Mouse (Mus musculus) testis, postnatal 10 days (tissue): ENCODE results near the gene Pdzd11.

Experiments used
- DNase-seq: peaks from one replicate; pipeline ENCODE4 v3.0.0; 2021; ENCODE audit warnings: low spot score

Gene Pdzd11

GRCm38 (mm10) chrX:100625802-100626793, at the start of gene Pdzd11:
TSS of gene Pdzd11 (minus strand) at chrX:100626568.
- DNase-seq, result peak; percentile 85

- no peak for DNase-seq
Observed at GRCm38 (mm10) chrX:100664825-100665224, 38.5 kb upstream of the Pdzd11 start.

DNA sequence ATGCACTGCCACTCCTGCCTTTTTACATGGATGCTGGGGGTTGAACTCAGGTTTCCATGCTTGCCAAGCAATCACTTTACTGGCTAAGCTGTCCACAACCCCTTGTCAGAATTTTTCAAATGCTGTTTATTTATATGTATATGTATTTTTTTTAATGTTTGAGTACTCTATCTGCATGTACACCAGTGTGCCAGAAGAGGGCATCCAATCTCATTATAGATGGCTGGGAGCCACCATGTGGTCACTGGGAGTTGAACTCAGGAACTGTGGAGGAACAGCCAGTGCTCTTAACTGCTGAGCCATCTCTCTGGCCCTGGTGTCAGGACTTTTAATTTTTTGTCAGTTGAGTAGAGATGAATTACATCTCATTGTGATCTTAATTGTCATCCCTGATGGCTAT, 26.5 kb upstream of the Pdzd11 start:
- DNase-seq, result no peak

GRCm38 (mm10) chrX:100638477-100638876, 12.1 kb upstream of the Pdzd11 start:
- DNase-seq, result no peak

DNA sequence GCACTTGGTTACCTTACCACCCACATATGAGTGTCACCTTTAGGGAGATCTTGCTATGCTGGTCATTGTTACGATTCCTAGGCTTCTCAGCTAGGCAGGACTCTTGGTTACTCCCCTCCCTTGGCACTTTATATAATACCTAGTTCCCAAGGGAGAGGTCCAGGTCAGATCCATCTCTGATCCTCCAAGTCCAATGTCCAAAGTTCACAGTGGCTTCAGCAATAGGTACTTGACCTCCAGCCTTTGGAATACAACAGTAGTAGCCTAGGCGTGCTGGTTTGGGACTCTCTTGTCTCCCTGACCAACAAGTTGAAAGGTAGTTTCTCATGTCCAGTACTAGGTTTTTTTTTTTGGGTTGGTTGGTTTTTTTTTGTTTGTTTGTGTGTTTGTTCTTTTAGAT, 2.7 kb upstream of the Pdzd11 start:
- no peak for DNase-seq

DNA sequence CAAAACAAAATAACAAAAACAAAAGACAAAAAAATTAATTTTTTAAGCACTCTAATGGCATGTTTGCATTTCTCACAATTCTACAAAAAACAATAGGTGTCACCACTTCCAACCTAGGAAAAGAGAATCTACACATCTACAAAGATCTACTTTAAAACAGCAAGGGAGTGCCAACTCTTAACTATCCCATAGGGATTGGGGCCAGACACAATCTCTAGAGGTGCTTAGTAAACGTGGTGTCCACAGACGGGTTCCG, 894 bp downstream of the Pdzd11 start, which contains the start of gene Kif4:
TSS of gene Kif4 (plus strand) at position 192 of the 256 bp plus-strand sequence.
- no peak for DNase-seq

- no peak for DNase-seq
Observed at GRCm38 (mm10) chrX:100625146-100625545, 1.2 kb downstream of the Pdzd11 start.

- DNase-seq, result no peak
Observed at GRCm38 (mm10) chrX:100624242-100624641, 2.1 kb downstream of the Pdzd11 start.

DNA sequence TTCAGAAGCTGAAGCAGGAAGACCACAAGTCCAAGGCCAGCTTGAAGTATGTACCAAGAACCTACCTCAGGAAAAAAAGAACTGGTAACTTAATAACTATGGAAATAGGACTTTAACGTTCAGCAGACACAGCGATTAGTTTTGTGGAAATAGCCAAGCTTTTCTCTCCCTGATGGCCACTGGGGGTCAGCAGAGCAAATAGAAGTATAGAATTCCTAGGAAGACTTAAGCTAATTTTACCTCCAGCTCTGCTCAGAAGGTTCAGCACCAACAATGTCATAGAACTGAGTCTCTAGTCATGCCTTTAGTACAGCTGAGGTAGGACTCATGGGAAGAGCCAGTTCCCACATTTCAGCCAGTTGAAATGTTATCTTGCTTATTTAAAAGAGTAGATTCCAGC, 5.0 kb downstream of the Pdzd11 start:
- DNase-seq, result no peak

- DNase-seq, result no peak
Observed at GRCm38 (mm10) chrX:100618488-100618887, 7.9 kb downstream of the Pdzd11 start.

DNA sequence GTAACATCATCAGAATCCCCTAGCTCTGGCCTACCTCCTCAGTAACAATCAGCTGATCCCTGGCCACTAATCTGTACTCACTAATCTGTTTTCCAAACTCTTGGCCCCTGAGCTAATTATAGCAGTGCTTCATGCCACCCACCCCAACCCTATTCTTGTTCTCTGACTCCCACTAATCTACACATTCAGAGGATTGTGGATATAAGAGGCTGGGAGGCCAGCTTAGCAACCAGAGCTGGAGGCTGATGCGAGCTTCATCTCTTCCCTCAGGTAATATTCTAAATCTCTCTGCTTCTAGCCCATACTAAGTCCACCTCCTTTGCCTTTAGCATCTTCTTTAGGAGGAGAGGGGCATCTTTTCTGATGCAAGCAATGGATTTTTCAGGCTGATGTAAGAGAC, 21.1 kb downstream of the Pdzd11 start, which contains the start of gene Arr3:
TSS of gene Arr3 (plus strand) at position 184 of the 400 bp plus-strand sequence.
- no peak for DNase-seq

DNA sequence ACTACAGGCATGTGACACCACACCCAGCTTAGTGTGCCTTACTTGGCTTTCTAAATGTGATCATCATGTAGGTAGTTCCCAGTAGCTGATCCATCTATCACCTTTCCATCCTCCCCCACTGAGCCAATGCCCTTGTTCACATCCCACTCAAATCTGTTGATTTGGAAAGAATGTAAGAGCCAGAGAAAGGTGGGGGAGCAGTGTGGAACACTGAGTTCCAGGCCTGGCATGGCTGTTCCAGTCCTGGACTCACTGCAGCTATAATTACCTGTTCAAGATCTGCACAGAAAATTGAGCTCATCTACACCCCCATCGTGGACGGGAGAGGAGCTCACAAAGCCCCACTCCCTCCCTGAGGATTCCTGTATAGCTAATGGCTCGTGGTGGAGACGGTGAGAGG, 26.6 kb downstream of the Pdzd11 start:
- DNase-seq, result no peak

- peak; percentile 61 for DNase-seq
Observed at GRCm38 (mm10) chrX:100597439-100597838, 28.9 kb downstream of the Pdzd11 start.

DNA sequence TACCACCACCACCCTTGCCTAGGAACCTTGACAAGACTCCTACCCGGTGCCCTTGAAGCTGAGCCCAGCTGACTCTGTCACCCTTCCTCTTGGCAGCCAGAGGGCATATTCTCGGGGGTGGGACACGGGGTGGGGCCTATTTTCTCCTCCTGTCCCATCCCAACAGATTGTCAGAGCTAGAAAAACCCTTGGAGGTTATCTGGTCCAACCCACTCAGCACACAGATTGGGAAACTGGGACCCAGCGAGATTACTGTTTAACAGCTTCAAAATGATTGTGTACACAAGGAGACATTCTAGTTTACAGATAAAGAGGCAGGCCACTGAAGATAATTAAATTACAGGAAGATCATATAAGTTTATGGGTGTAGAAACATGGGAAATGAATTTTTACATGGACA, 31.6 kb downstream of the Pdzd11 start, which contains the start of gene P2ry4:
TSS of gene P2ry4 (minus strand) at position 79 of the 400 bp plus-strand sequence.
- no peak for DNase-seq
